Mouse (Mus musculus): Measurements from ENCODE around the gene Olfr308. TPM values are rescaled to one million over a fixed set of nuclear protein-coding genes. Genes with fewer than 3 reads are reported as not detected.

The Olfr308 gene
- polyA plus RNA-seq, 1 experiment from 2014 or later: not detected

DNA sequence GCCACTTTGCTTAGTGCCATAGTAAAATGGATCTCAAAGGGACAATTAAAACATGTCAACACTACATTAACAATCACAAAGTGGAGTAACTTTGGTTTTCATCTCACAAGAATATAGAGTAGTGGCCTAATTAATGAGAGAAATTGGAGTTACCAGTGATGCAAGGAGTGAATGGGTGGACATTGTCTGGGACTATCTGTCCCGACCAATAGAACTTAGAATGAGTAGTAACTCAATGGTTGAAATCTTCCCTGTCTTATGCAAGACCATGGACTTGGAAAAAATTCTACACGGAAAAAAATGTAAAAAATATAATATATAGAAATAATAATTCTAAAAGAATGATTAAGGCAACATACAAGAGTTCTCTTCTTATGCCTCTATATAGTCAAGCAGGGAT is 11.8 kb downstream of the Olfr308 start, which contains the start of gene Olfr309:
Gene Olfr309, minus strand, starts transcription at position 101 of the 400 bp plus-strand sequence.
- no peak within 1 kb of the TSS for H3K27ac ChIP-seq (ENCODE audit: low read depth)
- no peaks in the 10 kb centered on the region for H3K27me3 ChIP-seq (ENCODE audit: insufficient read depth, low read length)
- H3K9me3 ChIP-seq (ENCODE audit: low read depth, low read length): no peaks in the 10 kb centered on the region; the same call in 1 of the 2 replicates
- WGBS: 77% methylated on average over 2 of the region's 2 CpGs
- no peak within 1 kb of the TSS for H3K9ac ChIP-seq
- no peak for TF ChIP-seq CTCF (IDR thresholded peaks at IDR 0.05; ENCODE audit: low read depth)
- ATAC-seq (ENCODE audit: insufficient read depth) (no peak), DNase-seq (no peak)
- H3K4me3 ChIP-seq (ENCODE audit: low read depth, low read length): no peak within 1 kb of the TSS
- no peaks in the 10 kb centered on the region for H3K36me3 ChIP-seq (ENCODE audit: insufficient read depth)
- no peak within 1 kb of the TSS for H3K4me2 ChIP-seq
- no peaks in the 10 kb centered on the region for H3K4me1 ChIP-seq (ENCODE audit: insufficient read depth)

DNA sequence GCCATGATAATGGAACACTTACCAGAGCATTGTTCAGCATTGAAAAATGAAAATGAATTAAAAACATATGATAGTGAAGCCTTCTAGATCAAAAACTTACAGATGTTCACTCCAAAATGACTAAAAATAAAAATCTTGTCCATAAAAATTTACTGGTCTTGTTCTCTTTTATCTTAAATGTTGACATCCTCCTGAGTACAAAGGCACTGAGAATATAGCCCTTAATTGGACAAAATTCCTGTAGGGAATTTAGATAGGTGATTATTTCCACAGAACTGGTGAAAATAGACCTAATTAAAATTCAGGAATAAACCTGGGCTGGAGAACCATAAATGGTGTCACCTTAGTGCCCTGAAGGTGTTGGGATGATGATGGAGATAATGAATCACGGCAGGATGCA is 48.4 kb downstream of the Olfr308 start, which contains the start of gene Olfr310:
Gene Olfr310, minus strand, starts transcription at position 101 of the 400 bp plus-strand sequence.
- Histone ChIP-seq H3K4me1 (ENCODE audit: insufficient read depth) (no peaks in the 10 kb centered on the region), H3K9me3 (ENCODE audit: low read depth, low read length) (no peaks in the 10 kb centered on the region), H3K9ac (no peak within 1 kb of the TSS), H3K27me3 (ENCODE audit: insufficient read depth, low read length) (no peaks in the 10 kb centered on the region), H3K36me3 (ENCODE audit: insufficient read depth) (no peaks in the 10 kb centered on the region), H3K27ac (ENCODE audit: low read depth) (no peak within 1 kb of the TSS), H3K4me3 (ENCODE audit: low read depth, low read length) (no peak within 1 kb of the TSS), H3K4me2 (no peak within 1 kb of the TSS)
- TF ChIP-seq CTCF (IDR thresholded peaks at IDR 0.05; ENCODE audit: low read depth): no peak
- 57% methylated on average over 1 of the region's 1 CpGs for WGBS
- DNase-seq (no peak), ATAC-seq (ENCODE audit: insufficient read depth) (no peak)

Small RNA genes within 50 kb of the gene (microRNA-seq; reads per million reads assigned to microRNA genes)
- not detected for gene Gm23192 (ENCODE audit: borderline number of aligned reads)

Other genes with a start within 250 kb of the Olfr308 start
- gene Vmn2r75, start 153.9 kb downstream of the Olfr308 start, polyA plus RNA-seq (2014; fragmentation: Nextera tagmentation; extraction: Ambion mirVana): not detected in 2 replicates
- gene Vmn2r76, start 79.3 kb downstream of the Olfr308 start, polyA plus RNA-seq (2014; fragmentation: Nextera tagmentation; extraction: Ambion mirVana): not detected in 2 replicates
- gene Olfr310, start 48.5 kb downstream of the Olfr308 start, polyA plus RNA-seq (2014; fragmentation: Nextera tagmentation; extraction: Ambion mirVana): not detected in 2 replicates
- not detected in 2 replicates for gene Olfr309, start 11.9 kb downstream of the Olfr308 start, polyA plus RNA-seq (2014; fragmentation: Nextera tagmentation; extraction: Ambion mirVana)
- not detected in 2 replicates for gene Olfr307, start 12.0 kb upstream of the Olfr308 start, polyA plus RNA-seq (2014; fragmentation: Nextera tagmentation; extraction: Ambion mirVana)
- gene Olfr305, start 41.3 kb upstream of the Olfr308 start, polyA plus RNA-seq (2014; fragmentation: Nextera tagmentation; extraction: Ambion mirVana): not detected in 2 replicates
- not detected in 2 replicates for gene Olfr304, start 61.0 kb upstream of the Olfr308 start, polyA plus RNA-seq (2014; fragmentation: Nextera tagmentation; extraction: Ambion mirVana)
- gene Olfr303, start 72.2 kb upstream of the Olfr308 start, polyA plus RNA-seq (2014; fragmentation: Nextera tagmentation; extraction: Ambion mirVana): not detected in 2 replicates
- not detected in 2 replicates for gene Olfr301, start 78.2 kb upstream of the Olfr308 start, polyA plus RNA-seq (2014; fragmentation: Nextera tagmentation; extraction: Ambion mirVana)
- gene Olfr299, start 134.3 kb upstream of the Olfr308 start, polyA plus RNA-seq (2014; fragmentation: Nextera tagmentation; extraction: Ambion mirVana): not detected in 2 replicates
- gene Olfr298, start 166.9 kb upstream of the Olfr308 start, polyA plus RNA-seq (2014; fragmentation: Nextera tagmentation; extraction: Ambion mirVana): not detected in 2 replicates
- gene Olfr297, start 194.3 kb upstream of the Olfr308 start, polyA plus RNA-seq (2014; fragmentation: Nextera tagmentation; extraction: Ambion mirVana): not detected in 2 replicates

Data from lung, embryonic 14.5 days (tissue).